Mouse (Mus musculus): Measurements from ENCODE around the gene Folr2. TPM values are rescaled to one million over a fixed set of nuclear protein-coding genes. Genes with fewer than 3 reads are reported as not detected.
A peak's percentile ranks its signal among the peaks of the same experiment; 100 is the strongest.

The Folr2 gene
- polyA plus RNA-seq, 1 experiment from 2014 or later: 2.1 TPM

GRCm38 (mm10) chr7:101852846-101853245 is 4.1 kb downstream of the Folr2 start:
- DNase-seq (ENCODE audit: low spot score): no peak
- Histone ChIP-seq H3K36me3 (ENCODE audit: control insufficient read depth, insufficient read depth, low read length) (no peaks in the 10 kb centered on the region), H3K4me2 (replicated peaks; ENCODE audit: low read depth, low read length) (no peak overlapping the region), H3K9me3 (ENCODE audit: control insufficient read depth, low read length) (no peaks in the 10 kb centered on the region), H3K4me1 (replicated peaks; ENCODE audit: control insufficient read depth, insufficient read depth, low read length) (no peaks in the 10 kb centered on the region), H3K4me3 (ENCODE audit: low read depth, low read length) (no peak overlapping the region), H3K27ac (ENCODE audit: low read depth, low read length) (no peak overlapping the region), H3K9ac (ENCODE audit: low read depth, low read length) (no peak overlapping the region), H3K27me3 (ENCODE audit: control insufficient read depth, insufficient read depth, low read length) (no peaks in the 10 kb centered on the region)
- ATAC-seq (ENCODE audit: low FRiP score): no peak
- whole genome bisulfite sequencing: 85% methylated on average over 6 of the region's 6 CpGs

- no peak overlapping the region for H3K4me2 ChIP-seq (replicated peaks; ENCODE audit: low read depth, low read length)
- 91% methylated on average over 6 of the region's 6 CpGs for WGBS
- H3K36me3 ChIP-seq (ENCODE audit: control insufficient read depth, insufficient read depth, low read length): no peaks in the 10 kb centered on the region
- no peaks in the 10 kb centered on the region for H3K27me3 ChIP-seq (ENCODE audit: control insufficient read depth, insufficient read depth, low read length)
- ATAC-seq (ENCODE audit: low FRiP score) (no peak), DNase-seq (ENCODE audit: low spot score) (no peak)
- H3K4me3 ChIP-seq (ENCODE audit: low read depth, low read length): no peak overlapping the region
- H3K9ac ChIP-seq (ENCODE audit: low read depth, low read length): no peak overlapping the region
- H3K27ac ChIP-seq (ENCODE audit: low read depth, low read length): no peak overlapping the region
- no peaks in the 10 kb centered on the region for H3K9me3 ChIP-seq (ENCODE audit: control insufficient read depth, low read length)
- no peaks in the 10 kb centered on the region for H3K4me1 ChIP-seq (replicated peaks; ENCODE audit: control insufficient read depth, insufficient read depth, low read length)
Observed at GRCm38 (mm10) chr7:101851689-101852088, 5.3 kb downstream of the Folr2 start.

- Histone ChIP-seq H3K27me3 (ENCODE audit: control insufficient read depth, insufficient read depth, low read length) (no peaks in the 10 kb centered on the region), H3K9me3 (ENCODE audit: control insufficient read depth, low read length) (no peaks in the 10 kb centered on the region), H3K4me3 (ENCODE audit: low read depth, low read length) (no peak overlapping the region), H3K4me2 (replicated peaks; ENCODE audit: low read depth, low read length) (no peak overlapping the region), H3K4me1 (replicated peaks; ENCODE audit: control insufficient read depth, insufficient read depth, low read length) (no peaks in the 10 kb centered on the region), H3K36me3 (ENCODE audit: control insufficient read depth, insufficient read depth, low read length) (no peaks in the 10 kb centered on the region), H3K9ac (ENCODE audit: low read depth, low read length) (no peak overlapping the region), H3K27ac (ENCODE audit: low read depth, low read length) (no peak overlapping the region)
- DNase-seq (ENCODE audit: low spot score) (no peak), ATAC-seq (ENCODE audit: low FRiP score) (no peak)
- 90% methylated on average over 1 of the region's 1 CpGs for WGBS
Observed at GRCm38 (mm10) chr7:101847934-101848333, 9.1 kb downstream of the Folr2 start.

GRCm38 (mm10) chr7:101844186-101844585 is 12.8 kb downstream of the Folr2 start:
- ATAC-seq (ENCODE audit: low FRiP score) (no peak), DNase-seq (ENCODE audit: low spot score) (no peak)
- H3K9ac ChIP-seq (ENCODE audit: low read depth, low read length): no peak overlapping the region
- H3K36me3 ChIP-seq (ENCODE audit: control insufficient read depth, insufficient read depth, low read length): no peaks in the 10 kb centered on the region
- no peaks in the 10 kb centered on the region for H3K9me3 ChIP-seq (ENCODE audit: control insufficient read depth, low read length)
- no peak overlapping the region for H3K4me3 ChIP-seq (ENCODE audit: low read depth, low read length)
- no peak overlapping the region for H3K4me2 ChIP-seq (replicated peaks; ENCODE audit: low read depth, low read length)
- H3K27ac ChIP-seq (ENCODE audit: low read depth, low read length): no peak overlapping the region
- no peaks in the 10 kb centered on the region for H3K4me1 ChIP-seq (replicated peaks; ENCODE audit: control insufficient read depth, insufficient read depth, low read length)
- no peaks in the 10 kb centered on the region for H3K27me3 ChIP-seq (ENCODE audit: control insufficient read depth, insufficient read depth, low read length)
- 73% methylated on average over 6 of the region's 6 CpGs for WGBS

- Histone ChIP-seq H3K27me3 (ENCODE audit: control insufficient read depth, insufficient read depth, low read length) (no peaks in the 10 kb centered on the region), H3K27ac (ENCODE audit: low read depth, low read length) (peak within 1 kb of the TSS; percentile 86), H3K4me3 (ENCODE audit: low read depth, low read length) (peak within 1 kb of the TSS; percentile 79), H3K4me2 (replicated peaks; ENCODE audit: low read depth, low read length) (peak within 1 kb of the TSS; percentile 89), H3K36me3 (ENCODE audit: control insufficient read depth, insufficient read depth, low read length) (no peaks in the 10 kb centered on the region), H3K9me3 (ENCODE audit: control insufficient read depth, low read length) (no peaks in the 10 kb centered on the region), H3K4me1 (replicated peaks; ENCODE audit: control insufficient read depth, insufficient read depth, low read length) (peaks cover 6% of the 10 kb centered on the region; the same call in 1 of the 2 replicates), H3K9ac (ENCODE audit: low read depth, low read length) (peak within 1 kb of the TSS; percentile 96)
- under 1% methylated on average over 58 of the region's 64 CpGs for whole genome bisulfite sequencing
- ATAC-seq (ENCODE audit: low FRiP score): peak; percentile 81
- DNase-seq (ENCODE audit: low spot score): peak; percentile 88
Observed at GRCm38 (mm10) chr7:101837606-101838471, 19.2 kb downstream of the Folr2 start, which contains the start of gene Inppl1. Gene Inppl1 (minus strand): TSS chr7:101838229.

- H3K9me3 ChIP-seq (ENCODE audit: control insufficient read depth, low read length): no peaks in the 10 kb centered on the region
- H3K4me3 ChIP-seq (ENCODE audit: low read depth, low read length): peak overlapping the region; percentile 79
- ATAC-seq (ENCODE audit: low FRiP score) (0 out of 2 replicates have a peak, but pooled peaks have one; percentile 1), DNase-seq (ENCODE audit: low spot score) (peak; percentile 62)
- H3K4me1 ChIP-seq (replicated peaks; ENCODE audit: control insufficient read depth, insufficient read depth, low read length): peaks cover 6% of the 10 kb centered on the region; the same call in 1 of the 2 replicates
- under 1% methylated on average over 20 of the region's 20 CpGs for WGBS
- H3K36me3 ChIP-seq (ENCODE audit: control insufficient read depth, insufficient read depth, low read length): no peaks in the 10 kb centered on the region
- H3K4me2 ChIP-seq (replicated peaks; ENCODE audit: low read depth, low read length): peak overlapping the region; percentile 89
- H3K27ac ChIP-seq (ENCODE audit: low read depth, low read length): peak overlapping the region; percentile 86
- H3K9ac ChIP-seq (ENCODE audit: low read depth, low read length): peak overlapping the region; percentile 96
- no peaks in the 10 kb centered on the region for H3K27me3 ChIP-seq (ENCODE audit: control insufficient read depth, insufficient read depth, low read length)
Observed at GRCm38 (mm10) chr7:101837154-101837605, 19.8 kb downstream of the Folr2 start.

GRCm38 (mm10) chr7:101836271-101837153 is 20.5 kb downstream of the Folr2 start:
- DNase-seq (ENCODE audit: low spot score): peak; percentile 87

GRCm38 (mm10) chr7:101835457-101836109 is 21.4 kb downstream of the Folr2 start:
- Histone ChIP-seq H3K9me3 (ENCODE audit: control insufficient read depth, low read length) (no peaks in the 10 kb centered on the region), H3K4me2 (replicated peaks; ENCODE audit: low read depth, low read length) (peak overlapping the region; percentile 89), H3K27ac (ENCODE audit: low read depth, low read length) (no peak overlapping the region), H3K4me3 (ENCODE audit: low read depth, low read length) (peak overlapping the region; percentile 79), H3K4me1 (replicated peaks; ENCODE audit: control insufficient read depth, insufficient read depth, low read length) (peaks cover 6% of the 10 kb centered on the region; the same call in 1 of the 2 replicates), H3K9ac (ENCODE audit: low read depth, low read length) (peak overlapping the region; percentile 96), H3K36me3 (ENCODE audit: control insufficient read depth, insufficient read depth, low read length) (peaks cover 11% of the 10 kb centered on the region), H3K27me3 (ENCODE audit: control insufficient read depth, insufficient read depth, low read length) (no peaks in the 10 kb centered on the region)
- DNase-seq (ENCODE audit: low spot score) (peak; percentile 19), ATAC-seq (ENCODE audit: low FRiP score) (no peak)
- 46% methylated on average over 5 of the region's 5 CpGs for WGBS

More at GRCm38 (mm10) chr7:101836271-101837153, 20.5 kb downstream of the Folr2 start:
- ATAC-seq (ENCODE audit: low FRiP score): peak; percentile 63
- peak overlapping the region; percentile 96 for H3K9ac ChIP-seq (ENCODE audit: low read depth, low read length)
- H3K9me3 ChIP-seq (ENCODE audit: control insufficient read depth, low read length): no peaks in the 10 kb centered on the region
- H3K4me1 ChIP-seq (replicated peaks; ENCODE audit: control insufficient read depth, insufficient read depth, low read length): peaks cover 6% of the 10 kb centered on the region; the same call in 1 of the 2 replicates
- H3K27me3 ChIP-seq (ENCODE audit: control insufficient read depth, insufficient read depth, low read length): no peaks in the 10 kb centered on the region
- peak overlapping the region; percentile 89 for H3K4me2 ChIP-seq (replicated peaks; ENCODE audit: low read depth, low read length)
- peaks cover 2% of the 10 kb centered on the region; the same call in 1 of the 2 replicates for H3K36me3 ChIP-seq (ENCODE audit: control insufficient read depth, insufficient read depth, low read length)
- H3K27ac ChIP-seq (ENCODE audit: low read depth, low read length): peak overlapping the region; percentile 86
- H3K4me3 ChIP-seq (ENCODE audit: low read depth, low read length): peak overlapping the region; percentile 79
- WGBS: under 1% methylated on average over 52 of the region's 63 CpGs
